Mouse (Mus musculus) fat pad, adult 2 months (tissue): ENCODE data around the gene Tgm1.

Experiments
- DNase-seq: peaks from one replicate; pipeline ENCODE4 v3.0.0-alpha.2; 2011; ENCODE audit warnings: low read depth, low spot score; ENCODE audit errors: extremely low read depth

The Tgm1 gene

GRCm38 (mm10) chr14:55677615-55678014 lies 36.1 kb downstream of the Tgm1 start:
- no peak for DNase-seq

- DNase-seq = no peak
These were observed 41.0 kb downstream of the Tgm1 start for GRCm38 (mm10) chr14:55672741-55673060.

GRCm38 (mm10) chr14:55671833-55672740 lies 41.6 kb downstream of the Tgm1 start, which contains the start of the genes Gmpr2 and Nedd8:
Gmpr2 (plus strand) TSS chr14:55671941.
Nedd8 (minus strand) TSS chr14:55672124.
- DNase-seq = peak; percentile 97

- no peak for DNase-seq
These were observed 42.3 kb downstream of the Tgm1 start for GRCm38 (mm10) chr14:55671486-55671832.

GRCm38 (mm10) chr14:55660636-55661035 lies 53.1 kb downstream of the Tgm1 start:
- no peak for DNase-seq

GRCm38 (mm10) chr14:55659960-55660573 lies 53.7 kb downstream of the Tgm1 start, which contains the start of gene Mdp1:
Mdp1 (minus strand) TSS chr14:55660508.
- no peak for DNase-seq

GRCm38 (mm10) chr14:55658011-55658410 lies 55.7 kb downstream of the Tgm1 start:
- no peak for DNase-seq

- DNase-seq = no peak
These were observed 56.8 kb downstream of the Tgm1 start for GRCm38 (mm10) chr14:55656935-55657334.

- no peak for DNase-seq
These were observed 62.2 kb downstream of the Tgm1 start for GRCm38 (mm10) chr14:55651528-55651927.
